8 mouse cellular contexts compared by ENCODE assay signal in genomic region chr8:44934850-44935497, GRCm38 (mm10). TPM values are rescaled to one million over a fixed set of nuclear protein-coding genes. Genes with fewer than 3 reads are reported as not detected.
DNase-seq lines count a peak whose midpoint lies in the region; ATAC-seq and TF ChIP-seq lines count a peak whose summit lies in the region.

Fat1 (plus strand) TSS chr8:44935447.

- no peaks in the 10 kb centered on the region for H3K9me3 ChIP-seq in hindbrain, postnatal 0 days (ENCODE audit: low read length)
- no peaks in the 10 kb centered on the region for H3K9me3 ChIP-seq in midbrain, embryonic 10.5 days (replicated peaks)

- ATAC-seq in hindbrain, postnatal 0 days: peak; percentile 65

- WGBS in hindbrain, postnatal 0 days: under 1% methylated on average over 48 of the region's 49 CpGs
- under 1% methylated on average over 48 of the region's 49 CpGs for WGBS in midbrain, embryonic 10.5 days
- WGBS in small intestine, adult 2 months: under 1% methylated on average over 49 of the region's 49 CpGs

- intact Hi-C loops in left cerebral cortex, postnatal 14 days (cut with DNase I): loop anchor here (5.0 kb wide), 4 partner anchors 52 to 898 kb away; no protein-coding TSS in a partner anchor

- peak within 1 kb of the TSS; percentile 84 for H3K27ac ChIP-seq in hindbrain, postnatal 0 days
- peak within 1 kb of the TSS; percentile 97 for H3K27ac ChIP-seq in midbrain, embryonic 10.5 days (replicated peaks)
- peak within 1 kb of the TSS; percentile 97 for H3K27ac ChIP-seq in small intestine, adult 2 months (ENCODE audit: insufficient read depth, low read depth, low read length)

- no peaks in the 10 kb centered on the region for H3K36me3 ChIP-seq in hindbrain, postnatal 0 days (ENCODE audit: insufficient read depth, low read length)
- no peaks in the 10 kb centered on the region for H3K36me3 ChIP-seq in midbrain, embryonic 10.5 days
- H3K36me3 ChIP-seq in small intestine, adult 2 months (ENCODE audit: control insufficient read depth, insufficient read depth, low read length): no peaks in the 10 kb centered on the region

- TF ChIP-seq CTCF in hindbrain, postnatal 0 days (IDR thresholded peaks at IDR 0.05; ENCODE audit: low read depth): peak; percentile 73
- peak; percentile 50; the same call in 1 of the 2 replicates for TF ChIP-seq CTCF in small intestine, adult 2 months (IDR thresholded peaks at IDR 0.05; ENCODE audit: extremely low read depth, insufficient read length, insufficient replicate concordance, low read depth, low read length)

- peak within 1 kb of the TSS; percentile 58 for H3K9ac ChIP-seq in hindbrain, postnatal 0 days (replicated peaks; ENCODE audit: low read length)

- peak within 1 kb of the TSS; percentile 84 for H3K4me3 ChIP-seq in hindbrain, postnatal 0 days (ENCODE audit: low read length)
- H3K4me3 ChIP-seq in midbrain, embryonic 10.5 days: peak within 1 kb of the TSS; percentile 82
- peak within 1 kb of the TSS; percentile 69 for H3K4me3 ChIP-seq in small intestine, adult 2 months (ENCODE audit: low read depth, low read length)

- peak within 1 kb of the TSS; percentile 83 for H3K4me2 ChIP-seq in hindbrain, postnatal 0 days (ENCODE audit: low read depth, low read length)

- peak; percentile 93 for DNase-seq in adrenal gland, postnatal 25 days
- DNase-seq in embryo, embryonic 10.5 days (ENCODE audit: low spot score): peak; percentile 92
- peak; percentile 87 for DNase-seq in gastrocnemius, postnatal 25 days
- DNase-seq in hindbrain, postnatal 0 days (ENCODE audit: low spot score): peak; percentile 88
- DNase-seq in left cerebral cortex, postnatal 14 days (ENCODE audit: low spot score in 2 of 2): peak; percentile 50 to 75
- peak; percentile 94 for DNase-seq in midbrain, embryonic 10.5 days (ENCODE audit: low spot score)
- no peak for DNase-seq in spleen, postnatal 14 days (ENCODE audit: low spot score in 2 of 2)

- peak; percentile 95; the same call in 1 of the 2 replicates for TF ChIP-seq POLR2A in small intestine, adult 2 months (IDR thresholded peaks at IDR 0.05; ENCODE audit: low read depth, low read length)

- H3K4me1 ChIP-seq in hindbrain, postnatal 0 days (ENCODE audit: insufficient read depth, low read length): no peaks in the 10 kb centered on the region
- peaks cover 21% of the 10 kb centered on the region for H3K4me1 ChIP-seq in midbrain, embryonic 10.5 days
- H3K4me1 ChIP-seq in small intestine, adult 2 months (ENCODE audit: control insufficient read depth, insufficient read depth, insufficient read length, low read length): no peaks in the 10 kb centered on the region; the same call in none of the 2 replicates

- H3K27me3 ChIP-seq in hindbrain, postnatal 0 days (ENCODE audit: insufficient read depth, low read length): no peaks in the 10 kb centered on the region
- H3K27me3 ChIP-seq in midbrain, embryonic 10.5 days (ENCODE audit: low read depth, poor library complexity, severe bottlenecking): no peaks in the 10 kb centered on the region
- H3K27me3 ChIP-seq in small intestine, adult 2 months (ENCODE audit: control insufficient read depth, insufficient read depth, low read length): no peaks in the 10 kb centered on the region

RNA-seq across cellular contexts. Expression of gene Fat1, which starts in this region (rescaled TPM):
- total RNA-seq in adrenal gland, postnatal 25 days (2021): 92.4 and 94.1 TPM in 2 replicates
- total RNA-seq in gastrocnemius, postnatal 25 days (2021): 1 to 10 TPM; 5.4 to 5.5 TPM
- 89.5 and 114 TPM in 2 replicates for total RNA-seq in hindbrain, postnatal 0 days (2014; rRNA removed)
- 10.0 and 10.5 TPM in 2 replicates for polyA plus RNA-seq in hindbrain, postnatal 0 days (2015; fragmentation: Nextera tagmentation; extraction: Ambion mirVana)
- 10 to 100 TPM; 34.2 to 37.4 TPM for total RNA-seq in left cerebral cortex, postnatal 14 days (2021)
- polyA plus RNA-seq in midbrain, embryonic 10.5 days (2016; fragmentation: Nextera tagmentation; extraction: Ambion mirVana): 13.2 and 15.6 TPM in 2 replicates
- polyA plus RNA-seq in small intestine, adult 2 months (2012; rRNA removed): 20.4 and 54.0 TPM in 2 replicates

Comparison
In these comparisons a context has a peak if more than half of its experiments do, and no peak if none do; other contexts are left out.
1. RNA of gene Fat1 (total RNA-seq): 92.4 to 94.1 TPM in adrenal gland, postnatal 25 days, 89.5 to 114 TPM in hindbrain, postnatal 0 days and 34.2 to 37.4 TPM in left cerebral cortex, postnatal 14 days; 5.4 to 5.5 TPM in gastrocnemius, postnatal 25 days; every median in the first group is over 4 times any median in the second.
2. DNase-seq: peak in adrenal gland, postnatal 25 days (single experiment), embryo, embryonic 10.5 days (single experiment), gastrocnemius, postnatal 25 days (single experiment), hindbrain, postnatal 0 days (single experiment), left cerebral cortex, postnatal 14 days (2 of 2) and midbrain, embryonic 10.5 days (single experiment); none in spleen, postnatal 14 days (0 of 2).
3. Peak in every context shown above with its lines, with median percentiles within 50 percentile points of each other: H3K27ac ChIP-seq and H3K4me3 ChIP-seq.